Mouse (Mus musculus) liver, embryonic 14.5 days (tissue): Measurements from ENCODE around the gene Faap20.

Source experiments
- CTCF ChIP-seq: IDR thresholded peaks from 2 replicates; pipeline ENCODE4 v1.5.1; 2016; ENCODE audit warnings: antibody characterized with exemption, low read depth, control low read depth
- EP300 ChIP-seq: IDR thresholded peaks from 2 replicates; pipeline ENCODE4 v1.6.1; 2016; ENCODE audit warnings: antibody characterized with exemption, low read depth

GRCm38 (mm10) chr4:155245770-155246492, 3.7 kb upstream of the Faap20 start:
- no peak for TF ChIP-seq EP300
- TF ChIP-seq CTCF = no peak
